Mouse (Mus musculus) cerebral cortex, adult 2 months (tissue): ENCODE measurements around the gene Myo15b.

Experiments used
- WGBS: fragments of 180-500 bp; shearing (Covaris S2); methylation state at CpG from one replicate; pipeline ENCODE4 v1.1.7; 2018; 5-methylcytosine and 5-hydroxymethylcytosine counted together

Myo15b gene

DNA sequence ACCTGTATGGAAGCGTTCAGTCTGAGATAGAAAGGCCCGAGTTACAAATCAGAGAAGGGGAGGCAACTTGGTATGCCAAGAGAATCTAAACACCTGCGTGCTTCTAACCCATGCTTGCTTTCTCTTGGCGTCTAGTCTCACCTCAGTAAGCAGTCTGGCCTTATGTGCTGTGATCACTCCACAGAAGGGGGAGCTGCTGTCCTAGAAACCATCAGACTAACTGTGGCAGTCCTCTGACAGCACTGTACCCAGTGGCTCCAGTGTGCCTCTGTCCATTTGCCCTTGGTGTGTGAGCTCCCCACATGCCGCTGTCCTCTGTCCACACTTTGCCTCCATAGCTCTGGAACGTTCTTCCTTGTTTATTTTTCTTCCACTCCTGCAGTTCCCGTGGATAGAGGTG is 83.8 kb downstream of the Myo15b start:
- 79% methylated on average over 7 of the region's 7 CpGs for WGBS
